Mouse (Mus musculus): ENCODE measurements around the gene Ddi2. TPM values are rescaled to one million over a fixed set of nuclear protein-coding genes. Genes with fewer than 3 reads are reported as not detected.

The Ddi2 gene
- polyA plus RNA-seq, 1 experiment from 2014 or later: 21.7 TPM

GRCm38 (mm10) chr4:141758874-141759542 lies 35.8 kb upstream of the Ddi2 start:
- no peak overlapping the region for H3K4me2 ChIP-seq (ENCODE audit: low read depth, low read length)
- no peak overlapping the region for H3K9ac ChIP-seq (replicated peaks)
- peaks cover 11% of the 10 kb centered on the region for H3K4me1 ChIP-seq (ENCODE audit: insufficient read depth)
- peak; percentile 76 for ATAC-seq
- peaks cover 31% of the 10 kb centered on the region for H3K36me3 ChIP-seq (replicated peaks; ENCODE audit: insufficient read depth, low read length)
- WGBS (ENCODE audit: insufficient replicate concordance): 60% methylated on average over 6 of the region's 6 CpGs
- H3K27me3 ChIP-seq (ENCODE audit: insufficient read depth, low read length): no peaks in the 10 kb centered on the region
- peak overlapping the region; percentile 65 for H3K27ac ChIP-seq (ENCODE audit: low read depth)
- no peaks in the 10 kb centered on the region for H3K9me3 ChIP-seq (ENCODE audit: low read length)
- TF ChIP-seq EP300 (IDR thresholded peaks at IDR 0.05; ENCODE audit: low read depth) (peak; percentile 76), CTCF (IDR thresholded peaks at IDR 0.05; ENCODE audit: low read depth) (no peak)
- H3K4me3 ChIP-seq (ENCODE audit: low read depth, low read length): no peak overlapping the region
- DNase-seq: no peak

GRCm38 (mm10) chr4:141757124-141757523 lies 33.9 kb upstream of the Ddi2 start:
- TF ChIP-seq CTCF (IDR thresholded peaks at IDR 0.05; ENCODE audit: low read depth) (no peak), EP300 (IDR thresholded peaks at IDR 0.05; ENCODE audit: low read depth) (no peak)

GRCm38 (mm10) chr4:141755375-141755930 lies 32.2 kb upstream of the Ddi2 start:
- DNase-seq: no peak
- Histone ChIP-seq H3K36me3 (replicated peaks; ENCODE audit: insufficient read depth, low read length) (peaks cover 8% of the 10 kb centered on the region), H3K9me3 (ENCODE audit: low read length) (no peaks in the 10 kb centered on the region), H3K4me1 (ENCODE audit: insufficient read depth) (peaks cover 27% of the 10 kb centered on the region), H3K9ac (replicated peaks) (no peak overlapping the region), H3K4me2 (ENCODE audit: low read depth, low read length) (no peak overlapping the region), H3K4me3 (ENCODE audit: low read depth, low read length) (no peak overlapping the region), H3K27ac (ENCODE audit: low read depth) (no peak overlapping the region), H3K27me3 (ENCODE audit: insufficient read depth, low read length) (no peaks in the 10 kb centered on the region)
- TF ChIP-seq EP300 (IDR thresholded peaks at IDR 0.05; ENCODE audit: low read depth) (no peak), CTCF (IDR thresholded peaks at IDR 0.05; ENCODE audit: low read depth) (no peak)
- no peak for ATAC-seq
- 92% methylated on average over 19 of the region's 19 CpGs for WGBS (ENCODE audit: insufficient replicate concordance)

More at GRCm38 (mm10) chr4:141757124-141757523, 33.9 kb upstream of the Ddi2 start:
- Histone ChIP-seq H3K9me3 (ENCODE audit: low read length) (no peaks in the 10 kb centered on the region), H3K27me3 (ENCODE audit: insufficient read depth, low read length) (no peaks in the 10 kb centered on the region), H3K36me3 (replicated peaks; ENCODE audit: insufficient read depth, low read length) (peaks cover 14% of the 10 kb centered on the region), H3K4me1 (ENCODE audit: insufficient read depth) (peaks cover 15% of the 10 kb centered on the region), H3K4me3 (ENCODE audit: low read depth, low read length) (no peak overlapping the region), H3K27ac (ENCODE audit: low read depth) (no peak overlapping the region), H3K9ac (replicated peaks) (no peak overlapping the region), H3K4me2 (ENCODE audit: low read depth, low read length) (no peak overlapping the region)
- DNase-seq: no peak
- ATAC-seq: no peak
- 91% methylated on average over 3 of the region's 3 CpGs for WGBS (ENCODE audit: insufficient replicate concordance)

GRCm38 (mm10) chr4:141752076-141752421 lies 28.8 kb upstream of the Ddi2 start:
- no peaks in the 10 kb centered on the region for H3K36me3 ChIP-seq (replicated peaks; ENCODE audit: insufficient read depth, low read length)
- DNase-seq: peak; percentile 67
- ATAC-seq: peak; percentile 89
- H3K27me3 ChIP-seq (ENCODE audit: insufficient read depth, low read length): no peaks in the 10 kb centered on the region
- H3K4me1 ChIP-seq (ENCODE audit: insufficient read depth): peaks cover 19% of the 10 kb centered on the region
- peak overlapping the region; percentile 31; the same call in 1 of the 2 replicates for H3K9ac ChIP-seq (replicated peaks)
- H3K27ac ChIP-seq (ENCODE audit: low read depth): peak overlapping the region; percentile 96
- H3K4me3 ChIP-seq (ENCODE audit: low read depth, low read length): 0 out of 2 replicates have a peak overlapping the region, but pooled peaks have one; percentile 4
- H3K9me3 ChIP-seq (ENCODE audit: low read length): no peaks in the 10 kb centered on the region
- WGBS (ENCODE audit: insufficient replicate concordance): 18% methylated on average over 4 of the region's 4 CpGs
- TF ChIP-seq CTCF (IDR thresholded peaks at IDR 0.05; ENCODE audit: low read depth) (peak; percentile 63), EP300 (IDR thresholded peaks at IDR 0.05; ENCODE audit: low read depth) (peak; percentile 66)
- H3K4me2 ChIP-seq (ENCODE audit: low read depth, low read length): peak overlapping the region; percentile 61

GRCm38 (mm10) chr4:141751419-141752075 lies 28.3 kb upstream of the Ddi2 start:
- Histone ChIP-seq H3K4me3 (ENCODE audit: low read depth, low read length) (0 out of 2 replicates have a peak overlapping the region, but pooled peaks have one; percentile 4), H3K27me3 (ENCODE audit: insufficient read depth, low read length) (no peaks in the 10 kb centered on the region), H3K9ac (replicated peaks) (peak overlapping the region; percentile 31), H3K9me3 (ENCODE audit: low read length) (no peaks in the 10 kb centered on the region), H3K4me1 (ENCODE audit: insufficient read depth) (peaks cover 19% of the 10 kb centered on the region), H3K27ac (ENCODE audit: low read depth) (peak overlapping the region; percentile 96), H3K4me2 (ENCODE audit: low read depth, low read length) (peak overlapping the region; percentile 61), H3K36me3 (replicated peaks; ENCODE audit: insufficient read depth, low read length) (no peaks in the 10 kb centered on the region)
- TF ChIP-seq EP300 (IDR thresholded peaks at IDR 0.05; ENCODE audit: low read depth) (peak; percentile 98), CTCF (IDR thresholded peaks at IDR 0.05; ENCODE audit: low read depth) (no peak)
- peak; percentile 88 for ATAC-seq
- WGBS (ENCODE audit: insufficient replicate concordance): 20% methylated on average over 4 of the region's 4 CpGs
- DNase-seq: peak; percentile 43

GRCm38 (mm10) chr4:141750826-141751225 lies 27.6 kb upstream of the Ddi2 start:
- peak overlapping the region; percentile 96 for H3K27ac ChIP-seq (ENCODE audit: low read depth)
- TF ChIP-seq CTCF (IDR thresholded peaks at IDR 0.05; ENCODE audit: low read depth) (no peak), EP300 (IDR thresholded peaks at IDR 0.05; ENCODE audit: low read depth) (no peak)
- peak overlapping the region; percentile 13; the same call in 1 of the 2 replicates for H3K9ac ChIP-seq (replicated peaks)
- no peak for DNase-seq
- peaks cover 19% of the 10 kb centered on the region for H3K4me1 ChIP-seq (ENCODE audit: insufficient read depth)
- H3K27me3 ChIP-seq (ENCODE audit: insufficient read depth, low read length): no peaks in the 10 kb centered on the region
- H3K36me3 ChIP-seq (replicated peaks; ENCODE audit: insufficient read depth, low read length): no peaks in the 10 kb centered on the region
- ATAC-seq: no peak
- WGBS (ENCODE audit: insufficient replicate concordance): 75% methylated on average over 3 of the region's 3 CpGs
- peak overlapping the region; percentile 61; the same call in 1 of the 2 replicates for H3K4me2 ChIP-seq (ENCODE audit: low read depth, low read length)
- no peaks in the 10 kb centered on the region for H3K9me3 ChIP-seq (ENCODE audit: low read length)
- H3K4me3 ChIP-seq (ENCODE audit: low read depth, low read length): no peak overlapping the region

Measured in liver, postnatal 0 days (tissue).